Mouse (Mus musculus): Measurements from ENCODE around the gene Duxbl1. TPM values are rescaled to one million over a fixed set of nuclear protein-coding genes. Genes with fewer than 3 reads are reported as not detected.
"Not testable (repeated sequence)": the region's sequence is repeated elsewhere in the genome, so short reads cannot be mapped to it uniquely, and the experiment has no call there.

Duxbl1 gene
- 0.43 and 0.82 TPM in 2 replicates for polyA plus RNA-seq (2015; fragmentation: Nextera tagmentation; extraction: Ambion mirVana)

GRCm38 (mm10) chr14:25978371-25979241 lies at the start of gene Duxbl1:
Gene Duxbl1 (plus strand): TSS chr14:25978577.
- peak within 1 kb of the TSS; percentile 38 for H3K4me3 ChIP-seq
- peak within 1 kb of the TSS; percentile 41; the same call in 1 of the 2 replicates for H3K9ac ChIP-seq
- peak; percentile 80 for ATAC-seq (replicated peaks; ENCODE audit: insufficient number of reproducible peaks, insufficient read depth, low FRiP score, low read depth)
- WGBS: no CpG with 5 or more reads among the region's 25 CpGs
- not testable (repeated sequence) for H3K4me1 ChIP-seq (replicated peaks); H3K36me3 ChIP-seq; H3K27me3 ChIP-seq; H3K9me3 ChIP-seq (replicated peaks)
- H3K4me2 ChIP-seq: peak within 1 kb of the TSS; percentile 55
- H3K27ac ChIP-seq: peak within 1 kb of the TSS; percentile 72

GRCm38 (mm10) chr14:25936867-25937630 lies 41.3 kb upstream of the Duxbl1 start:
- not testable (repeated sequence) for H3K9ac ChIP-seq; H3K27ac ChIP-seq; H3K4me3 ChIP-seq; H3K4me2 ChIP-seq; H3K9me3 ChIP-seq (replicated peaks); H3K4me1 ChIP-seq (replicated peaks); H3K36me3 ChIP-seq; H3K27me3 ChIP-seq; ATAC-seq (replicated peaks; ENCODE audit: insufficient number of reproducible peaks, insufficient read depth, low FRiP score, low read depth)
- WGBS: no CpG with 5 or more reads among the region's 5 CpGs

- H3K27ac ChIP-seq; H3K9ac ChIP-seq; H3K4me1 ChIP-seq (replicated peaks); H3K9me3 ChIP-seq (replicated peaks); H3K27me3 ChIP-seq; ATAC-seq (replicated peaks; ENCODE audit: insufficient number of reproducible peaks, insufficient read depth, low FRiP score, low read depth); H3K4me3 ChIP-seq; H3K36me3 ChIP-seq; H3K4me2 ChIP-seq: not testable (repeated sequence)
- WGBS: no CpG with 5 or more reads among the region's 8 CpGs
Observed at GRCm38 (mm10) chr14:25938004-25938403, 40.4 kb upstream of the Duxbl1 start, which contains the start of gene Cphx1. Gene Cphx1 (plus strand): TSS chr14:25938304.

DNA sequence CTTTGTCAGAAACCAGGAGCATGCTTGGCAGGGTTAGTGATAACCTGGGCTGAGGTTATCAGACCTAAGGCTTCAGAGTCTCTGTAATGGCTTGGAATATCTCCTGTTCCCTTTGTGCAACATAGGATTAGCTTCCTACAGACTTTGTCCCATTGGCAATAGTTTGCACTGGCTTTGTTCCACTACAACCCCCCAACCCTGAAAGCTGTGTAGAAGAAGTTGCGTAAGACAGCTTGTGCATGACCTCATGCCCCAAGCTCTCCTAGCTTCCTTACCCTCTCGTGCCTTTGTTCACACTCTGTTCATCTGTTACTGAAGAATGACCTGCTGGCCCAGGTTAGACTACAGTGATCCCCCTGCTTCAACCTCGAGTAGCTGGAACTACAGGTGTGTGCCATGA lies 20.5 kb upstream of the Duxbl1 start:
- not testable (repeated sequence) for ATAC-seq (replicated peaks; ENCODE audit: insufficient number of reproducible peaks, insufficient read depth, low FRiP score, low read depth); H3K36me3 ChIP-seq; H3K9me3 ChIP-seq (replicated peaks); H3K4me2 ChIP-seq; H3K27me3 ChIP-seq; H3K4me1 ChIP-seq (replicated peaks); H3K4me3 ChIP-seq; H3K27ac ChIP-seq; H3K9ac ChIP-seq
- WGBS: no CpG with 5 or more reads among the region's 3 CpGs

GRCm38 (mm10) chr14:25979242-25979941 lies 1.0 kb downstream of the Duxbl1 start:
- not testable (repeated sequence) for H3K9me3 ChIP-seq (replicated peaks); ATAC-seq (replicated peaks; ENCODE audit: insufficient number of reproducible peaks, insufficient read depth, low FRiP score, low read depth); H3K27me3 ChIP-seq; H3K36me3 ChIP-seq; H3K4me1 ChIP-seq (replicated peaks)
- Histone ChIP-seq H3K4me3 (peak overlapping the region; percentile 38), H3K9ac (peak overlapping the region; percentile 41; the same call in 1 of the 2 replicates), H3K27ac (peak overlapping the region; percentile 72), H3K4me2 (peak overlapping the region; percentile 55)
- 3% methylated on average over 7 of the region's 13 CpGs for WGBS

GRCm38 (mm10) chr14:25981880-25982279 lies 3.5 kb downstream of the Duxbl1 start:
- not testable (repeated sequence) for H3K4me3 ChIP-seq; ATAC-seq (replicated peaks; ENCODE audit: insufficient number of reproducible peaks, insufficient read depth, low FRiP score, low read depth); H3K4me1 ChIP-seq (replicated peaks); H3K9ac ChIP-seq; H3K36me3 ChIP-seq; H3K27ac ChIP-seq; H3K27me3 ChIP-seq; H3K9me3 ChIP-seq (replicated peaks); H3K4me2 ChIP-seq
- WGBS: 43% methylated on average over 4 of the region's 9 CpGs

- H3K27ac ChIP-seq; H3K4me2 ChIP-seq; H3K4me3 ChIP-seq; H3K27me3 ChIP-seq; H3K9me3 ChIP-seq (replicated peaks); ATAC-seq (replicated peaks; ENCODE audit: insufficient number of reproducible peaks, insufficient read depth, low FRiP score, low read depth); H3K36me3 ChIP-seq; H3K9ac ChIP-seq; H3K4me1 ChIP-seq (replicated peaks): not testable (repeated sequence)
- WGBS: no CpG with 5 or more reads among the region's 2 CpGs
Observed at GRCm38 (mm10) chr14:26007462-26007861, 29.1 kb downstream of the Duxbl1 start.

GRCm38 (mm10) chr14:26016414-26016813 lies 38.0 kb downstream of the Duxbl1 start:
- not testable (repeated sequence) for H3K9me3 ChIP-seq (replicated peaks); H3K27ac ChIP-seq; H3K9ac ChIP-seq; H3K36me3 ChIP-seq; H3K27me3 ChIP-seq; H3K4me1 ChIP-seq (replicated peaks); ATAC-seq (replicated peaks; ENCODE audit: insufficient number of reproducible peaks, insufficient read depth, low FRiP score, low read depth); H3K4me2 ChIP-seq; H3K4me3 ChIP-seq
- WGBS: no CpG with 5 or more reads among the region's 7 CpGs

GRCm38 (mm10) chr14:26021555-26021954 lies 43.2 kb downstream of the Duxbl1 start:
- H3K9ac ChIP-seq; H3K4me2 ChIP-seq; H3K9me3 ChIP-seq (replicated peaks); H3K4me1 ChIP-seq (replicated peaks); H3K4me3 ChIP-seq; H3K27me3 ChIP-seq; ATAC-seq (replicated peaks; ENCODE audit: insufficient number of reproducible peaks, insufficient read depth, low FRiP score, low read depth); H3K27ac ChIP-seq; H3K36me3 ChIP-seq: not testable (repeated sequence)
- no CpG with 5 or more reads among the region's 9 CpGs for WGBS

DNA sequence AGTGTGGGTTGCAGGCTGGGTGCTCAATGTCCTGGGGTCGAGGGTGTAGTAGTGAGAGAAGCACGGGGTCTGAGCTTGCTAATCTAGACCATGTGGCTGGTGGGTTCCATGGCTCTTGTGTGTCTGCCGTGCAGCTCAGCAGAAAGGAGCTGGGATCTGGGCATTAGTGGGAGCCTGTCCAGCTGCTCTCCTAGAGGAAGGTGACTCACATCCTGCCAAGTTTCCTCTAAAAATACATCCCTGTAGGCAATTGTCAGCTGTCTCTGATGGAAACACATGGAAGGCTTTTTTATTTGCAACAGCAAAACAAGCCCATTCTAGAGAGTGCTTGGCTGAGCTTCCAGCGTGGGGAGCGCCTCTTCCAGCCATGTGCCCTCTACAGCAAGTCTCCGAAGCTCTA lies 44.5 kb downstream of the Duxbl1 start:
- not testable (repeated sequence) for H3K9ac ChIP-seq; H3K9me3 ChIP-seq (replicated peaks); H3K36me3 ChIP-seq; H3K27ac ChIP-seq; H3K27me3 ChIP-seq; H3K4me2 ChIP-seq; H3K4me1 ChIP-seq (replicated peaks); H3K4me3 ChIP-seq
- WGBS: no CpG with 5 or more reads among the region's 6 CpGs
- peak; percentile 47; the same call in 1 of the 2 replicates for ATAC-seq (replicated peaks; ENCODE audit: insufficient number of reproducible peaks, insufficient read depth, low FRiP score, low read depth)

- not testable (repeated sequence) for H3K27ac ChIP-seq; H3K27me3 ChIP-seq; H3K4me1 ChIP-seq (replicated peaks); H3K9me3 ChIP-seq (replicated peaks); H3K4me3 ChIP-seq; ATAC-seq (replicated peaks; ENCODE audit: insufficient number of reproducible peaks, insufficient read depth, low FRiP score, low read depth); H3K4me2 ChIP-seq; H3K9ac ChIP-seq; H3K36me3 ChIP-seq
- no CpG with 5 or more reads among the region's 12 CpGs for WGBS
Observed at GRCm38 (mm10) chr14:26025653-26026052, 47.3 kb downstream of the Duxbl1 start.

All from heart, embryonic 15.5 days (tissue).